Mouse (Mus musculus) liver, postnatal 0 days (tissue): Measurements from ENCODE around the gene Topors.

Experiments used
- CTCF ChIP-seq: sonication (generic); IDR thresholded peaks from 2 replicates; pipeline ENCODE4 v1.5.1; 2016; ENCODE audit warnings: antibody characterized with exemption, low read depth
- EP300 ChIP-seq: IDR thresholded peaks from 2 replicates; pipeline ENCODE4 v1.6.1; 2016; ENCODE audit warnings: antibody characterized with exemption, low read depth, mild to moderate bottlenecking

DNA sequence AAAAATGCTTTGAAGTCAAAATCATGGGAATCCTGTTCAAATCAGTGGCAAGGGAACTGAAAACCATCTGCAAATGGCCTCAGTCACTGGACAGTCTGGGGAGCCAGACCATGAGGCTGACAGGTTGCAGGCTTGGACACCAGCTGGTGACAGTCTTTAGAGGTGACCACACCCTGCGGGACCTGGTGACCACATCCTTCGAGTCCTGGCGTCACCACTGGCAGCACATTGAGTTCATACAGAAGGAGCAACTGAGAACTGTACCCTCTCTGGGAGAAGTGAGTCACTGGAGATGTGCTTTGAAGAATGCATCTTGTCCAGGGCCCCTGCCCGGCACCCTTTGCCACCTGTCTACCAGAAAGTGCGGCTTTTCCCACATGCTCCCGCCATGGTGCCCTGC lies 39.9 kb downstream of the Topors start:
- TF ChIP-seq CTCF, result no peak
- TF ChIP-seq EP300, result no peak
